Mouse (Mus musculus) heart, adult 2 months (tissue): ENCODE data around the gene Myb.

Source experiments
- CTCF ChIP-seq: fragments of 200-600 bp; IDR thresholded peaks from 2 replicates; pipeline ENCODE4 v1.8.1; 2022; ENCODE audit warnings: antibody characterized with exemption, mild to moderate bottlenecking, moderate library complexity
- EP300 ChIP-seq: fragments of 200-500 bp; IDR thresholded peaks from 2 replicates; pipeline ENCODE4 v1.6.1; 2011; ENCODE audit warnings: low read depth, low read length, control low read depth; ENCODE audit not compliant: insufficient read depth

DNA sequence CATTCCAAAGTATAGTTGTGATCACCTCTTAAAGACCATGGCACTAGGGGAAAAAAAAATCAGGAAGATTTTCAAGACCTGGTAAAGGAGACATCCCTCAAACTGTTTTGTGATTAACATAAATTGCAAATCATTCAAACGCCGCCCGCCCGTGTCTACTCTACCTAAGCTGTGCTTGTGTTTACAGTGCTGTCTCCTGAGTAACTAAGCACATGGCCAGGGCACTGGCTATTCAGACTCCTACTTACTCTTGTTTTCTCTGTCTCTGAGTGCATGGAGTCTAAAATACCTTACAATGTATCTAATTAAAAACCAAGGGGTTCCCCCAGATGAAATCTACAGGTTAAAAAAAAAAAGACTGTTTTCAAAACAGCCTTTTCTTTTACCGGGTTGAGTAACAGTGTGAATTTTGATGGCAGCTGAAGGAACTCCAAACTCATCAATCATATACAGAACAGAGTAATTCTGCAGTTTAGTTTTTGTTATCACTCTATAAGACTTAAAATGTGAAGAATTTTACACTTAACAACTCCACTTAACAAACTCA is 3.8 kb downstream of the Myb start:
- no peak for TF ChIP-seq EP300
- no peak for TF ChIP-seq CTCF
